Mouse (Mus musculus) C2C12 (cell line): ENCODE measurements around the gene Ttk.

ENCODE experiments used
- CEBPB ChIP-seq: IDR thresholded peaks from one replicate; pipeline ENCODE4 v1.6.1; 2011; ENCODE audit warnings: low read depth, mild to moderate bottlenecking, control low read depth, moderate library complexity
- CTCF ChIP-seq: IDR thresholded peaks from one replicate; pipeline ENCODE4 v1.5.1; 2011; ENCODE audit not compliant: control insufficient read depth, insufficient read depth, insufficient read length
- FOSL1 ChIP-seq: IDR thresholded peaks from one replicate; pipeline ENCODE4 v1.8.0; 2011; ENCODE audit warnings: mild to moderate bottlenecking, low read length; ENCODE audit not compliant: poor library complexity, insufficient read depth, severe bottlenecking
- MYOD1 ChIP-seq: IDR thresholded peaks from one replicate; pipeline ENCODE4 v1.6.1; 2011; ENCODE audit warnings: low read depth; ENCODE audit not compliant: control insufficient read depth, insufficient read length
- MYOG ChIP-seq: IDR thresholded peaks from one replicate; pipeline ENCODE4 v1.6.1; 2011; ENCODE audit not compliant: control insufficient read depth, insufficient read length; ENCODE audit errors: extremely low read depth
- USF1 ChIP-seq: IDR thresholded peaks from one replicate; pipeline ENCODE4 v1.6.1; 2011; ENCODE audit warnings: low read depth, mild to moderate bottlenecking, control low read depth, moderate library complexity

- TF ChIP-seq USF1 (no peak), CTCF (no peak), MYOD1 (no peak), MYOG (no peak), CEBPB (no peak), FOSL1 (no peak)
Observed at GRCm38 (mm10) chr9:83807562-83807961, 26.9 kb upstream of the Ttk start.
